Mouse (Mus musculus) megakaryocyte, embryonic 14.5 days (primary cell): Measurements from ENCODE around the gene Slco1a5. TPM values are rescaled to one million over a fixed set of nuclear protein-coding genes. Genes with fewer than 3 reads are reported as not detected.

ENCODE experiments used
- H3K27me3 ChIP-seq: replicated peaks from 2 replicates; pipeline ENCODE3; 2012; ENCODE audit warnings: inconsistent platforms
- H3K36me3 ChIP-seq: replicated peaks from 2 replicates; pipeline ENCODE3; 2012; ENCODE audit warnings: low read length, inconsistent platforms, mixed read lengths
- H3K4me1 ChIP-seq: 2 replicates; pipeline ENCODE4 v1.6.1; 2012; ENCODE audit warnings: inconsistent platforms
- H3K4me3 ChIP-seq: replicated peaks from 2 replicates; pipeline ENCODE3; 2012; ENCODE audit warnings: moderate library complexity, mild to moderate bottlenecking, inconsistent platforms
- H3K9me3 ChIP-seq: 2 replicates; pipeline ENCODE4 v1.6.1; 2012; ENCODE audit warnings: inconsistent platforms
- FLI1 ChIP-seq: IDR thresholded peaks from 2 replicates; pipeline ENCODE4 v1.6.1; 2012; ENCODE audit warnings: low read length, inconsistent platforms, mixed read lengths
- GATA1 ChIP-seq: IDR thresholded peaks from 3 replicates; pipeline ENCODE4 v1.6.1; 2012; ENCODE audit warnings: mixed read lengths, low read length, inconsistent platforms, borderline replicate concordance
- polyA plus RNA-seq: library from polyadenylated mRNA; stranded (reverse); fragments of >175 nt; gene quantifications from 2 replicates; pipeline ENCODE4 v1.2.3, GENCODE M21; 2012; ENCODE audit warnings: low replicate concordance; ENCODE audit not compliant: insufficient read depth

The Slco1a5 gene
- polyA plus RNA-seq, 1 experiment = not detected

GRCm38 (mm10) chr6:142347431-142348385, 24.9 kb upstream of the Slco1a5 start:
- Histone ChIP-seq H3K4me3 (peak overlapping the region; percentile 0), H3K9me3 (no peaks in the 10 kb centered on the region)

GRCm38 (mm10) chr6:142346181-142347110, 23.7 kb upstream of the Slco1a5 start:
- Histone ChIP-seq H3K9me3 (no peaks in the 10 kb centered on the region), H3K4me1 (peaks cover 27% of the 10 kb centered on the region), H3K4me3 (peak overlapping the region; percentile 98), H3K36me3 (peaks cover 35% of the 10 kb centered on the region), H3K27me3 (no peaks in the 10 kb centered on the region)
- TF ChIP-seq GATA1 = no peak
- no peak for TF ChIP-seq FLI1

More at GRCm38 (mm10) chr6:142347431-142348385, 24.9 kb upstream of the Slco1a5 start:
- peaks cover 27% of the 10 kb centered on the region for H3K4me1 ChIP-seq
- H3K36me3 ChIP-seq = peaks cover 45% of the 10 kb centered on the region
- no peaks in the 10 kb centered on the region for H3K27me3 ChIP-seq
- TF ChIP-seq FLI1 (no peak), GATA1 (no peak)

GRCm38 (mm10) chr6:142345440-142346038, 22.8 kb upstream of the Slco1a5 start, which contains the start of gene Pyroxd1:
Pyroxd1 (plus strand) TSS chr6:142345654.
- TF ChIP-seq GATA1 (no peak), FLI1 (peak; percentile 52; the same call in 1 of the 2 replicates)
- H3K27me3 ChIP-seq = no peaks in the 10 kb centered on the region
- peaks cover 26% of the 10 kb centered on the region for H3K36me3 ChIP-seq
- no peaks in the 10 kb centered on the region for H3K9me3 ChIP-seq
- H3K4me1 ChIP-seq = peaks cover 27% of the 10 kb centered on the region
- peak within 1 kb of the TSS; percentile 98 for H3K4me3 ChIP-seq

GRCm38 (mm10) chr6:142343561-142343960, 20.8 kb upstream of the Slco1a5 start:
- no peak overlapping the region for H3K4me3 ChIP-seq
- peaks cover 20% of the 10 kb centered on the region for H3K4me1 ChIP-seq
- H3K36me3 ChIP-seq = peaks cover 8% of the 10 kb centered on the region
- no peaks in the 10 kb centered on the region for H3K9me3 ChIP-seq
- H3K27me3 ChIP-seq = peaks cover 2% of the 10 kb centered on the region
- TF ChIP-seq FLI1 = no peak
- no peak for TF ChIP-seq GATA1

- H3K27me3 ChIP-seq = peaks cover 2% of the 10 kb centered on the region
- no peak for TF ChIP-seq FLI1
- TF ChIP-seq GATA1 = no peak
- H3K4me3 ChIP-seq = no peak overlapping the region
- no peaks in the 10 kb centered on the region for H3K36me3 ChIP-seq
- H3K9me3 ChIP-seq = no peaks in the 10 kb centered on the region
- H3K4me1 ChIP-seq = no peaks in the 10 kb centered on the region; the same call in 1 of the 2 replicates
Measured at GRCm38 (mm10) chr6:142339576-142339975, 16.8 kb upstream of the Slco1a5 start.

- Histone ChIP-seq H3K9me3 (no peaks in the 10 kb centered on the region), H3K36me3 (no peaks in the 10 kb centered on the region), H3K27me3 (peaks cover 2% of the 10 kb centered on the region), H3K4me3 (no peak overlapping the region), H3K4me1 (no peaks in the 10 kb centered on the region)
- TF ChIP-seq FLI1 (no peak), GATA1 (no peak)
Measured at GRCm38 (mm10) chr6:142338961-142339360, 16.2 kb upstream of the Slco1a5 start.

- H3K4me3 ChIP-seq = no peak overlapping the region
- no peaks in the 10 kb centered on the region for H3K27me3 ChIP-seq
- TF ChIP-seq GATA1 (no peak), FLI1 (no peak)
- peaks cover 18% of the 10 kb centered on the region for H3K4me1 ChIP-seq
- no peaks in the 10 kb centered on the region for H3K9me3 ChIP-seq
- no peaks in the 10 kb centered on the region for H3K36me3 ChIP-seq
Measured at GRCm38 (mm10) chr6:142329201-142329600, 6.4 kb upstream of the Slco1a5 start.

- Histone ChIP-seq H3K36me3 (no peaks in the 10 kb centered on the region), H3K4me1 (peaks cover 18% of the 10 kb centered on the region), H3K27me3 (no peaks in the 10 kb centered on the region), H3K4me3 (no peak overlapping the region), H3K9me3 (no peaks in the 10 kb centered on the region)
- TF ChIP-seq FLI1 (no peak), GATA1 (no peak)
Measured at GRCm38 (mm10) chr6:142326598-142326997, 3.8 kb upstream of the Slco1a5 start.

GRCm38 (mm10) chr6:142317106-142317505, 5.7 kb downstream of the Slco1a5 start:
- no peaks in the 10 kb centered on the region for H3K4me1 ChIP-seq
- TF ChIP-seq FLI1 (no peak), GATA1 (no peak)

More at GRCm38 (mm10) chr6:142317106-142317505, 5.7 kb downstream of the Slco1a5 start:
- Histone ChIP-seq H3K4me3 (no peak overlapping the region), H3K27me3 (no peaks in the 10 kb centered on the region), H3K9me3 (0 out of 2 replicates have a peak, but pooled peaks cover 3% of the 10 kb centered on the region), H3K36me3 (no peaks in the 10 kb centered on the region)
